Mouse (Mus musculus) midbrain, postnatal 0 days (tissue): ENCODE measurements around the gene Sec14l2. TPM values are rescaled to one million over a fixed set of nuclear protein-coding genes. Genes with fewer than 3 reads are reported as not detected.
"Not testable (repeated sequence)": the region's sequence is repeated elsewhere in the genome, so short reads cannot be mapped to it uniquely, and the experiment has no call there.

Experiments used
- ATAC-seq: fragments of 200-750 bp; cut with Nextera tagmentation; 2 replicates; pipeline ENCODE4 v1.8.0; 2017; ENCODE audit warnings: moderate number of reproducible peaks, mild to moderate bottlenecking, moderate TSS enrichment, moderate library complexity; ENCODE audit not compliant: low FRiP score
- DNase-seq: peaks from one replicate; pipeline ENCODE4 v3.0.0-alpha.2; 2015; ENCODE audit warnings: low spot score
- H3K27ac ChIP-seq: fragments of 300-500 bp; sonication (generic); 2 replicates; pipeline ENCODE4 v1.5.1; 2014; ENCODE audit warnings: low read depth, mild to moderate bottlenecking, low read length, mixed read lengths
- H3K27me3 ChIP-seq: fragments of 300-500 bp; sonication (generic); 2 replicates; pipeline ENCODE4 v1.6.1; 2014; ENCODE audit warnings: low read length, control low read depth, mixed read lengths; ENCODE audit not compliant: insufficient read depth
- H3K36me3 ChIP-seq: fragments of 300-500 bp; sonication (generic); 2 replicates; pipeline ENCODE4 v1.6.1; 2014; ENCODE audit warnings: low read length, control low read depth, mixed read lengths; ENCODE audit not compliant: insufficient read depth
- H3K4me1 ChIP-seq: fragments of 300-500 bp; sonication (generic); 2 replicates; pipeline ENCODE4 v1.6.1; 2014; ENCODE audit warnings: mild to moderate bottlenecking, control low read depth, antibody characterized with exemption, low read length, mixed read lengths; ENCODE audit not compliant: insufficient read depth
- H3K4me2 ChIP-seq: fragments of 300-500 bp; sonication (generic); 2 replicates; pipeline ENCODE4 v1.6.1; 2014; ENCODE audit warnings: low read depth, mild to moderate bottlenecking, low read length, mixed read lengths; ENCODE audit not compliant: poor library complexity, severe bottlenecking
- H3K4me3 ChIP-seq: fragments of 300-500 bp; sonication (generic); 2 replicates; pipeline ENCODE4 v1.5.1; 2014; ENCODE audit warnings: low read depth, mild to moderate bottlenecking, low read length, moderate library complexity
- H3K9ac ChIP-seq: fragments of 300-500 bp; sonication (generic); replicated peaks from 2 replicates; pipeline ENCODE4 v1.6.1; 2014; ENCODE audit warnings: mild to moderate bottlenecking, low read length, moderate library complexity, mixed read lengths; ENCODE audit not compliant: poor library complexity, severe bottlenecking
- H3K9me3 ChIP-seq: fragments of 300-500 bp; sonication (generic); 2 replicates; pipeline ENCODE4 v1.6.1; 2016; ENCODE audit warnings: low read length, control low read depth
- CTCF ChIP-seq: IDR thresholded peaks from 2 replicates; pipeline ENCODE4 v1.5.1; 2016; ENCODE audit warnings: antibody characterized with exemption, mild to moderate bottlenecking
- WGBS: fragments of 180-500 bp; shearing (Covaris S2); extraction: QIAGEN DNeasy Blood & Tissue Kit; methylation state at CpG from one replicate; pipeline ENCODE4 v1.1.7; 2014; 5-methylcytosine and 5-hydroxymethylcytosine counted together
- polyA plus RNA-seq: library from polyadenylated mRNA; unstranded; fragments of >200 nt; fragmentation: Nextera tagmentation; extraction: Ambion mirVana; gene quantifications from 2 replicates; pipeline ENCODE4 v1.2.1, GENCODE M21; 2015
- total RNA-seq: library from RNA; depleted of rRNA; stranded (reverse); fragments of >200 nt; gene quantifications from 2 replicates; pipeline ENCODE4 v1.2.3, GENCODE M21; 2014

Gene Sec14l2
- total and polyA plus RNA-seq, 2 experiments from 2014 or later, result 5.5 to 13.2 TPM

GRCm38 (mm10) chr11:4112033-4112432 is 11.2 kb downstream of the Sec14l2 start:
- Histone ChIP-seq H3K36me3 (peaks cover 25% of the 10 kb centered on the region), H3K4me3 (no peak overlapping the region), H3K27ac (no peak overlapping the region), H3K27me3 (no peaks in the 10 kb centered on the region), H3K4me1 (peaks cover 4% of the 10 kb centered on the region; the same call in 1 of the 2 replicates), H3K9ac (no peak overlapping the region), H3K4me2 (no peak overlapping the region), H3K9me3 (no peaks in the 10 kb centered on the region)
- no peak for ATAC-seq
- DNase-seq, result no peak
- no peak for TF ChIP-seq CTCF
- 89% methylated on average over 4 of the region's 4 CpGs for whole genome bisulfite sequencing

GRCm38 (mm10) chr11:4108691-4109090 is 14.5 kb downstream of the Sec14l2 start:
- no peaks in the 10 kb centered on the region for H3K27me3 ChIP-seq
- peaks cover 30% of the 10 kb centered on the region for H3K36me3 ChIP-seq
- no peaks in the 10 kb centered on the region for H3K9me3 ChIP-seq
- ATAC-seq (no peak), DNase-seq (no peak)
- H3K27ac ChIP-seq, result no peak overlapping the region
- no peaks in the 10 kb centered on the region for H3K4me1 ChIP-seq
- H3K4me3 ChIP-seq, result no peak overlapping the region
- no peak overlapping the region for H3K9ac ChIP-seq
- 89% methylated on average over 7 of the region's 7 CpGs for WGBS
- TF ChIP-seq CTCF, result no peak
- H3K4me2 ChIP-seq, result no peak overlapping the region

- H3K9me3 ChIP-seq, DNase-seq: not testable (repeated sequence)
- WGBS, result 95% methylated on average over 6 of the region's 6 CpGs
Measured at GRCm38 (mm10) chr11:4107901-4108300, 15.3 kb downstream of the Sec14l2 start.

GRCm38 (mm10) chr11:4105444-4105843 is 17.8 kb downstream of the Sec14l2 start:
- no peaks in the 10 kb centered on the region for H3K9me3 ChIP-seq
- H3K27ac ChIP-seq, result no peak overlapping the region
- peaks cover 35% of the 10 kb centered on the region for H3K36me3 ChIP-seq
- H3K4me3 ChIP-seq, result no peak overlapping the region
- no peaks in the 10 kb centered on the region for H3K4me1 ChIP-seq
- H3K27me3 ChIP-seq, result no peaks in the 10 kb centered on the region
- TF ChIP-seq CTCF, result no peak
- H3K4me2 ChIP-seq, result no peak overlapping the region
- no peak overlapping the region for H3K9ac ChIP-seq
- ATAC-seq, result no peak
- 84% methylated on average over 6 of the region's 6 CpGs for WGBS
- no peak for DNase-seq

More at GRCm38 (mm10) chr11:4107901-4108300, 15.3 kb downstream of the Sec14l2 start:
- H3K4me3 ChIP-seq, H3K27ac ChIP-seq, ATAC-seq, H3K4me2 ChIP-seq, H3K27me3 ChIP-seq, H3K9ac ChIP-seq, H3K4me1 ChIP-seq: not testable (repeated sequence)
- H3K36me3 ChIP-seq, result peaks cover 37% of the 10 kb centered on the region

- Histone ChIP-seq H3K27ac (no peak overlapping the region), H3K4me2 (no peak overlapping the region), H3K4me1 (no peaks in the 10 kb centered on the region), H3K9ac (no peak overlapping the region), H3K9me3 (no peaks in the 10 kb centered on the region), H3K4me3 (no peak overlapping the region), H3K36me3 (peaks cover 30% of the 10 kb centered on the region), H3K27me3 (no peaks in the 10 kb centered on the region)
- ATAC-seq, result no peak
- no peak for TF ChIP-seq CTCF
- WGBS, result 86% methylated on average over 5 of the region's 5 CpGs
- DNase-seq, result no peak
Measured at GRCm38 (mm10) chr11:4104989-4105388, 18.2 kb downstream of the Sec14l2 start.

GRCm38 (mm10) chr11:4103522-4103921 is 19.7 kb downstream of the Sec14l2 start:
- Histone ChIP-seq H3K36me3 (peaks cover 22% of the 10 kb centered on the region), H3K27me3 (no peaks in the 10 kb centered on the region), H3K4me1 (no peaks in the 10 kb centered on the region), H3K27ac (no peak overlapping the region), H3K4me2 (no peak overlapping the region), H3K9ac (no peak overlapping the region), H3K9me3 (no peaks in the 10 kb centered on the region), H3K4me3 (no peak overlapping the region)
- TF ChIP-seq CTCF, result no peak
- WGBS, result 87% methylated on average over 14 of the region's 14 CpGs
- ATAC-seq, result no peak
- no peak for DNase-seq
